Mouse (Mus musculus) embryonic fibroblast, embryonic 13.5 days (primary cell): ENCODE results near the gene Cstad.
A peak's percentile ranks its signal among the peaks of the same experiment; 100 is the strongest.

Experiments used
- CTCF ChIP-seq: IDR thresholded peaks from 2 replicates; pipeline ENCODE4 v1.5.1; 2011; ENCODE audit warnings: mild to moderate bottlenecking, control low read depth, low read length, moderate library complexity, borderline replicate concordance; ENCODE audit not compliant: insufficient read depth
- POLR2A ChIP-seq: IDR thresholded peaks from 2 replicates; pipeline ENCODE4 v1.6.1; 2011; ENCODE audit warnings: low read depth, mild to moderate bottlenecking, control low read depth, low read length, moderate library complexity

DNA sequence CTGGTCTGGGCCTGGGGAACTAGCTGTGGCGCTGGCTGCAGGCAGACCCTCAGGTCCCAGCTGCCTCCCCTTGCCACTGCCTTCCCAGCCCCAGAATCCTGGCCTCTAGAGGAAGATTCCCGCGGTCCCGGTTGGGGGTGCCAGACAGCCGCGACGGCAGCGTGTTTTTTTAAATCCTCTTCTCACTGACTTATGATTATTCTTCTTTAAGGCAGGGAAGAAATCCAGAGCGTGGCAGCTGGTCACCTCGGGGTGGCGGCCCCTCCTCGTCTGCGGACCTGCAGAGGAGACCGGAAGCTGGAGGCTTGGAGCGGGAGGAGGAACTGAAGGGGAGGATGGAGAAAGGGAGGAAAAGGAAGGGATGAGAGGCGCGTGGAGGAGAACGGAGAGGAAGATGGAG, 18.7 kb downstream of the Cstad start:
- 0 out of 2 replicates have a peak, but pooled peaks have one; percentile 16 for TF ChIP-seq CTCF
- TF ChIP-seq POLR2A, result peak; percentile 45; the same call in 1 of the 2 replicates
